Mouse (Mus musculus) CH12.LX (cell line): ENCODE measurements at regions not wholly inside any gene's neighbourhood (a gene's known extent, or its start where the extent isn't known, plus 50 kb on each side); places are given as distances from the start of the nearest gene placed in this dataset.

ENCODE experiments used
- DNase-seq: peaks from one replicate; pipeline ENCODE4 v3.0.0-alpha.2; 2013; ENCODE audit errors: extremely low read depth
- H3K27ac ChIP-seq: 2 replicates; pipeline ENCODE4 v1.5.1; 2012; ENCODE audit warnings: low read depth, mild to moderate bottlenecking, control low read depth, moderate library complexity; ENCODE audit not compliant: insufficient read depth
- H3K27me3 ChIP-seq: replicated peaks from 2 replicates; pipeline ENCODE3; 2012; ENCODE audit warnings: inconsistent platforms
- H3K36me3 ChIP-seq, 2 experiments: replicated peaks in 1 of 2; 2 replicates each; pipeline versions ENCODE3 to v1.6.1; 2012; ENCODE audit warnings: inconsistent platforms in 1 of 2, low read length in 1 of 2, mild to moderate bottlenecking in 1 of 2, mixed read lengths in 1 of 2, moderate library complexity in 1 of 2; ENCODE audit not compliant: control insufficient read depth in 1 of 2, insufficient read depth in 1 of 2
- H3K4me1 ChIP-seq, 2 experiments: 2 replicates each; pipeline ENCODE4 v1.6.1; 2012; ENCODE audit warnings: inconsistent platforms in 1 of 2, moderate library complexity in 1 of 2; ENCODE audit not compliant: insufficient read depth in 2 of 2, control insufficient read depth in 1 of 2
- H3K4me2 ChIP-seq: 2 replicates; pipeline ENCODE4 v1.6.1; 2012; ENCODE audit warnings: low read depth, mild to moderate bottlenecking, control low read depth; ENCODE audit not compliant: poor library complexity, insufficient read depth, severe bottlenecking
- H3K4me3 ChIP-seq, 3 experiments: fragments of 150-350 bp in 1 of 3; sonication (generic) in 1 of 3; replicated peaks in 1 of 3; 2 replicates each; pipeline versions ENCODE3 to v1.5.1; 2011 to 2012; ENCODE audit warnings: low read depth in 2 of 3, low read length in 2 of 3, mild to moderate bottlenecking in 2 of 3, moderate library complexity in 2 of 3, control low read depth in 1 of 3, improper control_type of control experiment in 1 of 3, inconsistent platforms in 1 of 3, mixed read lengths in 1 of 3; ENCODE audit not compliant: poor library complexity in 1 of 3
- H3K79me2 ChIP-seq: replicated peaks from 2 replicates; pipeline ENCODE4 v1.6.1; 2012; ENCODE audit warnings: mild to moderate bottlenecking, moderate library complexity; ENCODE audit not compliant: control insufficient read depth, poor library complexity, insufficient read depth, severe bottlenecking; ENCODE audit errors: extremely low read depth
- H3K9ac ChIP-seq: 2 replicates; pipeline ENCODE4 v1.6.1; 2012; ENCODE audit warnings: low read depth, mild to moderate bottlenecking, control low read depth, moderate library complexity; ENCODE audit not compliant: insufficient read depth
- H3K9me3 ChIP-seq: replicated peaks from 2 replicates; pipeline ENCODE3; 2012; ENCODE audit warnings: low read length, inconsistent platforms, mixed read lengths
- BHLHE40 ChIP-seq: IDR thresholded peaks from 2 replicates; pipeline ENCODE4 v1.6.1; 2011; ENCODE audit warnings: mild to moderate bottlenecking, low read depth, low read length, improper control_type of control experiment
- CHD1 ChIP-seq: IDR thresholded peaks from 2 replicates; pipeline ENCODE4 v1.6.1; 2012; ENCODE audit warnings: low read depth, low read length, improper control_type of control experiment, inconsistent platforms
- CHD2 ChIP-seq: IDR thresholded peaks from 2 replicates; pipeline ENCODE4 v1.6.1; 2011; ENCODE audit warnings: low read length, improper control_type of control experiment
- CTCF ChIP-seq, 2 experiments: IDR thresholded peaks in 1 of 2; conservative IDR thresholded peaks in 1 of 2; 2 replicates each; pipeline ENCODE4 v1.5.1; 2011 to 2012; ENCODE audit warnings: low read depth in 2 of 2, low read length in 2 of 2, improper control_type of control experiment in 1 of 2, inconsistent platforms in 1 of 2, mild to moderate bottlenecking in 1 of 2, moderate library complexity in 1 of 2
- ELF1 ChIP-seq: IDR thresholded peaks from 2 replicates; pipeline ENCODE4 v1.6.1; 2014; ENCODE audit warnings: low read depth, mild to moderate bottlenecking, inconsistent platforms, low read length, improper control_type of control experiment
- ETS1 ChIP-seq: conservative IDR thresholded peaks from 2 replicates; pipeline ENCODE4 v1.6.1; 2012; ENCODE audit warnings: low read depth, mild to moderate bottlenecking, inconsistent platforms, low read length, improper control_type of control experiment, moderate library complexity
- GABPA ChIP-seq: IDR thresholded peaks from 2 replicates; pipeline ENCODE4 v1.6.1; 2012; ENCODE audit warnings: low read depth, low read length, improper control_type of control experiment, inconsistent platforms; ENCODE audit not compliant: insufficient replicate concordance
- HCFC1 ChIP-seq: IDR thresholded peaks from 2 replicates; pipeline ENCODE4 v1.6.1; 2012; ENCODE audit warnings: low read depth, mild to moderate bottlenecking, inconsistent platforms, low read length, improper control_type of control experiment
- IRF4 ChIP-seq: IDR thresholded peaks from 2 replicates; pipeline ENCODE4 v1.6.1; 2014; ENCODE audit warnings: low read depth, mild to moderate bottlenecking, inconsistent platforms, low read length, improper control_type of control experiment
- JUN ChIP-seq: IDR thresholded peaks from 2 replicates; pipeline ENCODE4 v1.6.1; 2011; ENCODE audit warnings: low read depth, mild to moderate bottlenecking, low read length, improper control_type of control experiment, moderate library complexity; ENCODE audit not compliant: insufficient read depth
- JUND ChIP-seq: conservative IDR thresholded peaks from 2 replicates; pipeline ENCODE4 v1.6.1; 2011; ENCODE audit warnings: low read depth, low read length, improper control_type of control experiment
- KAT2A ChIP-seq: IDR thresholded peaks from 2 replicates; pipeline ENCODE4 v1.6.1; 2012; ENCODE audit warnings: low read length, improper control_type of control experiment, inconsistent platforms; ENCODE audit not compliant: insufficient replicate concordance
- MAFK ChIP-seq: IDR thresholded peaks from 2 replicates; pipeline ENCODE4 v1.6.1; 2011; ENCODE audit warnings: low read length, improper control_type of control experiment; ENCODE audit not compliant: insufficient replicate concordance
- MAX ChIP-seq: IDR thresholded peaks from 2 replicates; pipeline ENCODE4 v1.6.1; 2011; ENCODE audit warnings: low read length, improper control_type of control experiment
- MAZ ChIP-seq: IDR thresholded peaks from 2 replicates; pipeline ENCODE4 v1.6.1; 2012; ENCODE audit warnings: low read depth, mild to moderate bottlenecking, inconsistent platforms, low read length, improper control_type of control experiment, moderate library complexity
- MEF2A ChIP-seq: IDR thresholded peaks from 2 replicates; pipeline ENCODE4 v1.6.1; 2014; ENCODE audit warnings: low read depth, mild to moderate bottlenecking, inconsistent platforms, low read length, improper control_type of control experiment, borderline replicate concordance
- MXI1 ChIP-seq: IDR thresholded peaks from 2 replicates; pipeline ENCODE4 v1.6.1; 2011; ENCODE audit warnings: mild to moderate bottlenecking, low read depth, low read length, improper control_type of control experiment
- MYC ChIP-seq: IDR thresholded peaks from 2 replicates; pipeline ENCODE4 v1.6.1; 2011; ENCODE audit warnings: low read depth, mild to moderate bottlenecking, improper control_type of control experiment, low read length
- NELFE ChIP-seq: IDR thresholded peaks from 2 replicates; pipeline ENCODE4 v1.6.1; 2011; ENCODE audit warnings: low read depth, low read length, improper control_type of control experiment
- NRF1 ChIP-seq: IDR thresholded peaks from 2 replicates; pipeline ENCODE4 v1.6.1; 2014; ENCODE audit warnings: low read depth, mild to moderate bottlenecking, inconsistent platforms, low read length, improper control_type of control experiment, moderate library complexity
- PAX5 ChIP-seq: IDR thresholded peaks from 2 replicates; pipeline ENCODE4 v1.6.1; 2012; ENCODE audit warnings: low read length, inconsistent platforms, mixed read lengths
- POLR2A ChIP-seq: IDR thresholded peaks from 2 replicates; pipeline ENCODE4 v1.6.1; 2011; ENCODE audit warnings: low read depth, mild to moderate bottlenecking, improper control_type of control experiment, low read length
- POLR2AphosphoS2 ChIP-seq: IDR thresholded peaks from 2 replicates; pipeline ENCODE4 v1.6.1; 2011; ENCODE audit warnings: low read depth, low read length, improper control_type of control experiment
- RAD21 ChIP-seq: IDR thresholded peaks from 2 replicates; pipeline ENCODE4 v1.6.1; 2011; ENCODE audit warnings: low read depth, mild to moderate bottlenecking, low read length, improper control_type of control experiment, moderate library complexity
- RCOR1 ChIP-seq: conservative IDR thresholded peaks from 2 replicates; pipeline ENCODE4 v1.6.1; 2012; ENCODE audit warnings: low read depth, mild to moderate bottlenecking, inconsistent platforms, low read length, improper control_type of control experiment
- TBP ChIP-seq: conservative IDR thresholded peaks from 2 replicates; pipeline ENCODE4 v1.6.1; 2011; ENCODE audit warnings: low read depth, low read length, improper control_type of control experiment
- TCF12 ChIP-seq: IDR thresholded peaks from 2 replicates; pipeline ENCODE4 v1.6.1; 2014; ENCODE audit warnings: low read depth, mild to moderate bottlenecking, inconsistent platforms, low read length, improper control_type of control experiment
- UBTF ChIP-seq: IDR thresholded peaks from 2 replicates; pipeline ENCODE4 v1.6.1; 2012; ENCODE audit warnings: low read depth, mild to moderate bottlenecking, inconsistent platforms, low read length, improper control_type of control experiment, moderate library complexity
- USF1 ChIP-seq: IDR thresholded peaks from 2 replicates; pipeline ENCODE4 v1.6.1; 2014; ENCODE audit warnings: low read depth, mild to moderate bottlenecking, inconsistent platforms, low read length, improper control_type of control experiment
- USF2 ChIP-seq: conservative IDR thresholded peaks from 2 replicates; pipeline ENCODE4 v1.6.1; 2011; ENCODE audit warnings: low read depth, low read length, improper control_type of control experiment
- ZC3H11A ChIP-seq: IDR thresholded peaks from 2 replicates; pipeline ENCODE4 v1.6.1; 2012; ENCODE audit warnings: low read depth, mild to moderate bottlenecking, inconsistent platforms, low read length, improper control_type of control experiment
- ZKSCAN1 ChIP-seq: IDR thresholded peaks from 2 replicates; pipeline ENCODE4 v1.6.1; 2012; ENCODE audit warnings: low read depth, inconsistent platforms, low read length, improper control_type of control experiment, borderline replicate concordance
- ZNF384 ChIP-seq: IDR thresholded peaks from 2 replicates; pipeline ENCODE4 v1.6.1; 2012; ENCODE audit warnings: low read depth, low read length, improper control_type of control experiment, inconsistent platforms
- dilution Hi-C: fragments of 300-500 bp; cut with MboI; formaldehyde crosslinking; loops from 2 replicates; pipeline ENCODE4 v1.14.3; 2020; ENCODE audit warnings: low sequenced_read_pairs; ENCODE audit not compliant: extremely low pct_unique_long_range_greater_than_20kb, extremely low pct_ligation_motif_present
- in situ Hi-C: fragments of 300-500 bp; cut with MboI; formaldehyde crosslinking; loops from 3 replicates; pipeline ENCODE4 v1.14.3; 2019; ENCODE audit warnings: low sequenced_read_pairs, low pct_ligation_motif_present, low pct_unique_long_range_greater_than_20kb, mixed read lengths

GRCm38 (mm10) chr11:52628875-52629274 is 135.6 kb upstream of the Fstl4 start:
- dilution Hi-C loops, result no loop called here
- H3K9ac ChIP-seq, result no peak overlapping the region
- H3K4me1 ChIP-seq, result no peaks in the 10 kb centered on the region
- no peak overlapping the region for H3K27ac ChIP-seq
- no peaks in the 10 kb centered on the region for H3K9me3 ChIP-seq
- in situ Hi-C loops, result no loop called here
- peaks cover 66% of the 10 kb centered on the region for H3K27me3 ChIP-seq
- no peaks in the 10 kb centered on the region for H3K79me2 ChIP-seq
- no peaks in the 10 kb centered on the region for H3K36me3 ChIP-seq
- H3K4me2 ChIP-seq, result no peak overlapping the region
- DNase-seq, result no peak
- TF ChIP-seq ELF1, result no peak
- no peak for TF ChIP-seq HCFC1
- no peak for TF ChIP-seq RCOR1
- TF ChIP-seq IRF4, result no peak
- no peak for TF ChIP-seq POLR2AphosphoS2
- TF ChIP-seq MAX, result no peak
- no peak for TF ChIP-seq MXI1
- H3K4me3 ChIP-seq, result no peak overlapping the region

- peak overlapping the region; percentile 2; the same call in 1 of the 2 replicates for H3K4me2 ChIP-seq
- peak; percentile 45 for DNase-seq
- in situ Hi-C loops (no loop called here), dilution Hi-C loops (no loop called here)
- H3K9ac ChIP-seq, result no peak overlapping the region
- H3K27me3 ChIP-seq, result peaks cover 58% of the 10 kb centered on the region
- no peak overlapping the region for H3K27ac ChIP-seq
- H3K4me1 ChIP-seq, result no peaks in the 10 kb centered on the region
- H3K4me3 ChIP-seq, result no peak overlapping the region
- no peaks in the 10 kb centered on the region for H3K79me2 ChIP-seq
- no peaks in the 10 kb centered on the region for H3K9me3 ChIP-seq
- no peaks in the 10 kb centered on the region for H3K36me3 ChIP-seq
- no peak for TF ChIP-seq CHD1
- TF ChIP-seq JUN, result no peak
- TF ChIP-seq KAT2A, result no peak
- no peak for TF ChIP-seq ZNF384
- TF ChIP-seq UBTF, result no peak
- TF ChIP-seq RAD21, result peak; percentile 53
- TF ChIP-seq NRF1, result 0 out of 2 replicates have a peak, but pooled peaks have one; percentile 12
- TF ChIP-seq ZC3H11A, result no peak
- no peak for TF ChIP-seq ETS1
- no peak for TF ChIP-seq MXI1
- TF ChIP-seq IRF4, result 0 out of 2 replicates have a peak, but pooled peaks have one; percentile 35
- TF ChIP-seq MAFK, result no peak
- no peak for TF ChIP-seq PAX5
- no peak for TF ChIP-seq NELFE
- no peak for TF ChIP-seq MAZ
- TF ChIP-seq MAX, result no peak
- no peak for TF ChIP-seq RCOR1
- TF ChIP-seq ZKSCAN1, result no peak
- no peak for TF ChIP-seq TCF12
- no peak for TF ChIP-seq GABPA
- peak; percentile 57 for TF ChIP-seq HCFC1
- no peak for TF ChIP-seq POLR2A
- TF ChIP-seq TBP, result no peak
- TF ChIP-seq USF2, result no peak
- no peak for TF ChIP-seq POLR2AphosphoS2
- TF ChIP-seq USF1, result no peak
- no peak for TF ChIP-seq CHD2
- TF ChIP-seq CTCF (conservative IDR thresholded peaks at IDR 0.05 in 1 of 2, IDR thresholded peaks at IDR 0.05 in 1 of 2; ENCODE audit: low read depth in 2 of 2, low read length in 2 of 2), result peak; percentile 75 to 80
- TF ChIP-seq MYC, result no peak
- no peak for TF ChIP-seq MEF2A
- no peak for TF ChIP-seq BHLHE40
- TF ChIP-seq JUND, result no peak
Observed at GRCm38 (mm10) chr11:52629776-52630175, 134.7 kb upstream of the Fstl4 start.
